Mouse (Mus musculus) erythroblast, embryonic 14.5 days (primary cell): ENCODE data around the gene Ak4.

Source experiments
- GATA1 ChIP-seq: IDR thresholded peaks from 2 replicates; pipeline ENCODE4 v1.6.1; 2012; ENCODE audit warnings: low read length, inconsistent platforms, mixed read lengths
- TAL1 ChIP-seq: IDR thresholded peaks from 3 replicates; pipeline ENCODE4 v1.6.1; 2012; ENCODE audit warnings: low read length, inconsistent platforms, mixed read lengths

- no peak for TF ChIP-seq GATA1
- TF ChIP-seq TAL1: no peak
Observed at GRCm38 (mm10) chr4:101470543-101470942, 51.5 kb downstream of the Ak4 start.
